Mouse (Mus musculus) C2C12 (cell line): ENCODE measurements around the gene Gtpbp4.
"Not testable (repeated sequence)": the region's sequence is repeated elsewhere in the genome, so short reads cannot be mapped to it uniquely, and the experiment has no call there.

ENCODE experiments used
- CEBPB ChIP-seq: IDR thresholded peaks from one replicate; pipeline ENCODE4 v1.6.1; 2011; ENCODE audit warnings: low read depth, mild to moderate bottlenecking, control low read depth, moderate library complexity
- CTCF ChIP-seq: IDR thresholded peaks from one replicate; pipeline ENCODE4 v1.5.1; 2011; ENCODE audit not compliant: control insufficient read depth, insufficient read depth, insufficient read length
- MAX ChIP-seq: IDR thresholded peaks from one replicate; pipeline ENCODE4 v1.6.1; 2011; ENCODE audit warnings: mild to moderate bottlenecking, control low read depth

GRCm38 (mm10) chr13:8959058-8959457, 36.8 kb downstream of the Gtpbp4 start:
- not testable (repeated sequence) for TF ChIP-seq CEBPB, CTCF, MAX
